Mouse (Mus musculus): ENCODE measurements at regions not wholly inside any gene's neighbourhood (a gene's known extent, or its start where the extent isn't known, plus 50 kb on each side); places are given as distances from the start of the nearest gene placed in this dataset.

DNA sequence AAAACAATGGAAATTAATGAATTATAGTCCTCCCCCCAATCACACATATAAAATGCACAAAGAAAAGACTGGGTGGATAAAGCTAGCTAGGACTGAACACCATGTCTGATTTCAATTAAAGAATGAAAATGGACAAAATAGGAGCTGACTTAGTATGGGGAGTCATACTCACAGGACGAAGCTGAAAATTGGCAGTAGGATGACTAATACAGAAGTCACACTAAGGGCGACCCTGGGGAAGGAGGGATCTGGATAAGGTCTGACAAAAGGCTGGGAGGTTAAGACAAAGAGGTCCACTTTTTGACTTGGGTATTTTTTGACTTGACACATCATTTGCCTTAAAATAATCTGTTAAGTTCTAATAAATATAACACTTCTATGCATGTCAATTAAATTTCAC, 170.2 kb upstream of the Rfx3 start:
- Histone ChIP-seq H3K27ac (ENCODE audit: low read depth, low read length) (no peak overlapping the region), H3K9me3 (ENCODE audit: control insufficient read depth, low read length) (no peaks in the 10 kb centered on the region), H3K36me3 (ENCODE audit: control insufficient read depth, insufficient read depth, low read length) (no peaks in the 10 kb centered on the region), H3K9ac (ENCODE audit: low read length) (no peak overlapping the region), H3K4me3 (ENCODE audit: low read depth, low read length) (no peak overlapping the region), H3K27me3 (ENCODE audit: control insufficient read depth, insufficient read depth, low read length) (no peaks in the 10 kb centered on the region), H3K4me1 (ENCODE audit: control insufficient read depth, insufficient read depth, low read length) (no peaks in the 10 kb centered on the region), H3K4me2 (ENCODE audit: low read depth) (no peak overlapping the region)
- no peak for ATAC-seq (ENCODE audit: insufficient read depth, low FRiP score, low TSS enrichment)
- WGBS: 85% methylated on average over 2 of the region's 2 CpGs
- no peak for DNase-seq (ENCODE audit: low spot score)

DNA sequence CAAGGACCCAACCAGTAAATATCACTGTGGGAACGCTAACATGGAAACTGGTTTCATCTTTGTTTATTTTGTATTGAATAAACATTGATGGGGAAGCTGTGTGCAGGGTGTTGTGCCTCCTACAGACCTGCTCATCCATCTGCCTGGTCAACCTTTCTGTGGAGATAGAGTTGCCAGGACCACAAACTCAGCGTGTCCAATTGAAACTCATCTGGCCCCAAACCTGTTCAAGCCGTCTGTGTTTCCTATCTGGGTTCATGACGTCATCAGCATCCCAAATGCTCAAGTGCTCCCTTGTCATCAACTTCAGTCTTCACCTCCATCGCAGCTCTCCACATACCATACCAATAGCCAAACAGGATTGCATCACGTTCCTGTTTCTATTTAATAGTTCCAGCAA, 167.1 kb upstream of the Rfx3 start:
- WGBS: 90% methylated on average over 6 of the region's 6 CpGs
- Histone ChIP-seq H3K36me3 (ENCODE audit: control insufficient read depth, insufficient read depth, low read length) (no peaks in the 10 kb centered on the region), H3K27me3 (ENCODE audit: control insufficient read depth, insufficient read depth, low read length) (no peaks in the 10 kb centered on the region), H3K4me3 (ENCODE audit: low read depth, low read length) (no peak overlapping the region), H3K4me1 (ENCODE audit: control insufficient read depth, insufficient read depth, low read length) (no peaks in the 10 kb centered on the region), H3K9ac (ENCODE audit: low read length) (no peak overlapping the region), H3K4me2 (ENCODE audit: low read depth) (no peak overlapping the region), H3K27ac (ENCODE audit: low read depth, low read length) (no peak overlapping the region), H3K9me3 (ENCODE audit: control insufficient read depth, low read length) (no peaks in the 10 kb centered on the region)
- ATAC-seq (ENCODE audit: insufficient read depth, low FRiP score, low TSS enrichment) (no peak), DNase-seq (ENCODE audit: low spot score) (no peak)

DNA sequence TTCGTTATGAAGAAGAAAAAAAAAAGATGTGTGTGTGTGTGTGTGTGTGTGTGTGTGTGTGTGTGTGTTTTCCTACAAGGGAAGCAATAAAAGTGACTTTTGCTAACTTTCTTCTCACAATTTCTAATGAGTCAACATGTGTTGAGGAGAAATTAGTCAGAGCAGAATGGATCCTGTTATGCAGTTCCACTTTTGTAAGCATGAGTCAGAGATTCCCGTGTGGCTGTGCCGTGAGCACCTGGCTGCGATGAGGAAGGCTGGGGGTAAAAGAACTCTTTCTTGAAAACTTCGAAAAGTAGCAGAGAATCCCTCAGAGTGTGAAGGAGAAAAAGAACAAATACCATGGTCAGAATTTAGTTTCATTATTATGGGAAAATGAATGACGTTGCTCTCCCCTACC, 165.9 kb upstream of the Rfx3 start:
- no peak overlapping the region for H3K4me2 ChIP-seq (ENCODE audit: low read depth)
- no peak overlapping the region for H3K4me3 ChIP-seq (ENCODE audit: low read depth, low read length)
- H3K27ac ChIP-seq (ENCODE audit: low read depth, low read length): no peak overlapping the region
- H3K9ac ChIP-seq (ENCODE audit: low read length): no peak overlapping the region
- no peaks in the 10 kb centered on the region for H3K4me1 ChIP-seq (ENCODE audit: control insufficient read depth, insufficient read depth, low read length)
- H3K9me3 ChIP-seq (ENCODE audit: control insufficient read depth, low read length): no peaks in the 10 kb centered on the region
- no peaks in the 10 kb centered on the region for H3K36me3 ChIP-seq (ENCODE audit: control insufficient read depth, insufficient read depth, low read length)
- no peaks in the 10 kb centered on the region for H3K27me3 ChIP-seq (ENCODE audit: control insufficient read depth, insufficient read depth, low read length)
- DNase-seq (ENCODE audit: low spot score) (no peak), ATAC-seq (ENCODE audit: insufficient read depth, low FRiP score, low TSS enrichment) (no peak)
- 87% methylated on average over 6 of the region's 6 CpGs for WGBS

DNA sequence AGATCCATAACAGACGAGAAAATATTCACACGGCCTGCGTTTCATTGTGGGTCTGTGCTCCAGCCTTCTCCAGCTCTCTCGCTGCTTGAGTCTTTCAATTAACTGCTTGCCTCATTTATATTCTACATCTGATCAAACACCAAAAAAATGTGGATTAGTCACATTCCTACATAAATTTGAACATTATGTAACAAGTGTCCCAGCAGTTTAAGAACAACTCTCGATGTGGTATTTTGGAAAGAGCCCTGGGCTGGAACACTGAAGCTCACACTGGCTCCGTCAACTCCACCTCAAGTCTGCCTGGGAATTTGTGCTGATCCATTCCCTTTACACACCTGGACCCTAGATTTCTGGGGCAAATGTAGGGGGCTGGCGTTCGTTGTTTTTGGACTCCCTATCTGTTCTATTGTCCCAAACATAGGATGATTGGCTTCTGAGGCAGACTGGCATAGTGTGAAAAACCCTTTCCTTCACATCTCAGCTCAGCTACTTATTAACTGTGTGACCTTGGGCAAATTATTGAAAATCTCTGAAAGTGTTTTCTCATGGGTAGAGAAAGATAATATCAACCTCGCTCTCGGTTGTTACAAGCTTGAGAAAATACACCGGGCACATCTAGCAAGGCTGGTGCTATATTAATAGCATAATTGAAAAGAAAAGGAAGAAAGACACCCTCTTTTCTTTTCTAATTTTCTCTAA, 161.0 kb upstream of the Rfx3 start:
- no peak overlapping the region for H3K27ac ChIP-seq (ENCODE audit: low read depth, low read length)
- no peaks in the 10 kb centered on the region for H3K9me3 ChIP-seq (ENCODE audit: control insufficient read depth, low read length)
- no peaks in the 10 kb centered on the region for H3K36me3 ChIP-seq (ENCODE audit: control insufficient read depth, insufficient read depth, low read length)
- no peak for DNase-seq (ENCODE audit: low spot score)
- H3K4me3 ChIP-seq (ENCODE audit: low read depth, low read length): no peak overlapping the region
- H3K4me2 ChIP-seq (ENCODE audit: low read depth): no peak overlapping the region
- ATAC-seq (ENCODE audit: insufficient read depth, low FRiP score, low TSS enrichment): no peak
- WGBS: 91% methylated on average over 11 of the region's 11 CpGs
- no peaks in the 10 kb centered on the region for H3K27me3 ChIP-seq (ENCODE audit: control insufficient read depth, insufficient read depth, low read length)
- no peaks in the 10 kb centered on the region for H3K4me1 ChIP-seq (ENCODE audit: control insufficient read depth, insufficient read depth, low read length)
- no peak overlapping the region for H3K9ac ChIP-seq (ENCODE audit: low read length)

DNA sequence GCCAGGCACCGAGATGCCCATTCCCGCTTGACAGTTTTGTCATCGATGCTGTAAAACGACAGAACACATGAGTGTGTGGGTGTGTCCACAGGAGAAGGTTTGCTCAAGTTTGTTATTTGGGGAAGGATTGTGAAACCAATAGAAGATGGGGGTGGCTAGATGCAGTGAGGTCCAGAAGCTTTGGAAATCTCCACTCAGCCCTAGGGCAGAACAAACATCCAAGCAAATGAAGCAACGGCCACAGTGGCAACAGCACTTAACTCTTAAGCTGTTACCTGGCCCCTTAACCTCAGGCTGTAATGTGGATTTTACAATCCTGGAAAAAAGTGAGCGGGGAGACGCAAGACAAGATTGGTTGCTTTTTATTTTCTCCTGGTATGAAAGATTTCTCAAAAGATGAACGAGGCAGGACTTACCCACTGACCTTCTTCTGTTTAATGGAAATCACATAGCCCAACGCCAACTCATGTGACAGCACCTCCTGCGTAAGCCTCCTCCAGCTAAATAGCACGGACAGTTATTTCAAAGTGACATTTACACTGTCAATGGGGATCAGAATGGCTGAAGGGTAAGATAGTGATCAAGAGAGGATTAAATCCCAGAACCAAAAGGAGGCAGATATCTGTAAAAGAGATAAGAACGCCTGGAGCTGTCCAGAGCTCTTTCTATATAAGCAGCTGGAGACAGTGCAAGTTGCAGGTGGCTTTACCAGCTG, 156.6 kb upstream of the Rfx3 start:
- no peak overlapping the region for H3K9ac ChIP-seq (ENCODE audit: low read length)
- no peaks in the 10 kb centered on the region for H3K4me1 ChIP-seq (ENCODE audit: control insufficient read depth, insufficient read depth, low read length)
- WGBS: 91% methylated on average over 12 of the region's 12 CpGs
- H3K9me3 ChIP-seq (ENCODE audit: control insufficient read depth, low read length): no peaks in the 10 kb centered on the region
- no peak for DNase-seq (ENCODE audit: low spot score)
- no peaks in the 10 kb centered on the region for H3K36me3 ChIP-seq (ENCODE audit: control insufficient read depth, insufficient read depth, low read length)
- H3K27me3 ChIP-seq (ENCODE audit: control insufficient read depth, insufficient read depth, low read length): no peaks in the 10 kb centered on the region
- ATAC-seq (ENCODE audit: insufficient read depth, low FRiP score, low TSS enrichment): no peak
- no peak overlapping the region for H3K27ac ChIP-seq (ENCODE audit: low read depth, low read length)
- H3K4me3 ChIP-seq (ENCODE audit: low read depth, low read length): no peak overlapping the region
- no peak overlapping the region for H3K4me2 ChIP-seq (ENCODE audit: low read depth)

DNA sequence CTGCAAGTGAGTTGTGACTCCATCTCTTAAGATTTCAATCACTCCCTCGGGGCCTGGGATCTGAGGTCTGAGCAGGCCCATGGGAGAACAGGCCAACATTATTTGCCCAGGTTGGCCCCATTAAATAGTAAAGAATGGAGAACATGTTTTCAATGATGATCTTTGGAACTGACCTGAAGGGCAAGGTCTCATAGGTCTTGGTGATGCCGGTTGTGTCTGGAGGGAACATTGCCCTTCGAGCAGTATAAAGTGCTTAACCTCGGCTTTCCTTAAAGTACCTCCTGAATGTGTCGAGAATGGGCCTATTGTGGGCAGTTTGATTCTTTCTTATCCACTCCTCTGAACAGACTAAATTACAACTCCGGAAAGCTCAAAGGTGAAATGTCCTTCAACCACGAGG, 155.7 kb upstream of the Rfx3 start:
- no peaks in the 10 kb centered on the region for H3K27me3 ChIP-seq (ENCODE audit: control insufficient read depth, insufficient read depth, low read length)
- WGBS: 89% methylated on average over 7 of the region's 7 CpGs
- no peaks in the 10 kb centered on the region for H3K36me3 ChIP-seq (ENCODE audit: control insufficient read depth, insufficient read depth, low read length)
- H3K4me3 ChIP-seq (ENCODE audit: low read depth, low read length): no peak overlapping the region
- H3K9me3 ChIP-seq (ENCODE audit: control insufficient read depth, low read length): no peaks in the 10 kb centered on the region
- H3K27ac ChIP-seq (ENCODE audit: low read depth, low read length): no peak overlapping the region
- no peaks in the 10 kb centered on the region for H3K4me1 ChIP-seq (ENCODE audit: control insufficient read depth, insufficient read depth, low read length)
- H3K9ac ChIP-seq (ENCODE audit: low read length): no peak overlapping the region
- H3K4me2 ChIP-seq (ENCODE audit: low read depth): no peak overlapping the region
- ATAC-seq (ENCODE audit: insufficient read depth, low FRiP score, low TSS enrichment) (no peak), DNase-seq (ENCODE audit: low spot score) (no peak)

DNA sequence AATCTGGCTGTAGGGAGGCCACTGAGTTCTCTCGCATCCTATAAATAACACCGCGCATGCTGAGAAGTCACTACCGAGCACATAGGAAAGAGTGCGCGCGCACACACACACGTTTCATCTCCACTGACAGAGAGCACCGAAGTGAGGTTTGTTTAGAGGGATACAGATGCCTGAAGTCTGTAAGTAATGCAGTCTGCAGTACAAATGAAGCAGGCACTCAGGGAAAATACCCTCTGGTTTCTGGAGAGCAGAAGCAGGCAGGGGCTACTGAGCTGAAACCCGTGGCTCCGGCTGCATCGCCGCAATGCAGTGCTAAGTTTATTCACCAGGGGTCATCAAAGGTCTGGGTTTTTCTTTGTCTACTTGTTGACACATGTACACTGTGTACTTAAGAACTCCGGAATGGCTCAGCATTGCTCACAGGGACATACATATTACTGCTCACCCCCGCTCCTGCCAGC, 155.0 kb upstream of the Rfx3 start:
- no peaks in the 10 kb centered on the region for H3K4me1 ChIP-seq (ENCODE audit: control insufficient read depth, insufficient read depth, low read length)
- H3K4me3 ChIP-seq (ENCODE audit: low read depth, low read length): no peak overlapping the region
- ATAC-seq (ENCODE audit: insufficient read depth, low FRiP score, low TSS enrichment) (peak; percentile 67; the same call in 1 of the 2 replicates), DNase-seq (ENCODE audit: low spot score) (peak; percentile 71)
- no peak overlapping the region for H3K9ac ChIP-seq (ENCODE audit: low read length)
- no peak overlapping the region for H3K27ac ChIP-seq (ENCODE audit: low read depth, low read length)
- WGBS: 45% methylated on average over 15 of the region's 15 CpGs
- H3K27me3 ChIP-seq (ENCODE audit: control insufficient read depth, insufficient read depth, low read length): no peaks in the 10 kb centered on the region
- H3K9me3 ChIP-seq (ENCODE audit: control insufficient read depth, low read length): no peaks in the 10 kb centered on the region
- no peaks in the 10 kb centered on the region for H3K36me3 ChIP-seq (ENCODE audit: control insufficient read depth, insufficient read depth, low read length)
- no peak overlapping the region for H3K4me2 ChIP-seq (ENCODE audit: low read depth)

DNA sequence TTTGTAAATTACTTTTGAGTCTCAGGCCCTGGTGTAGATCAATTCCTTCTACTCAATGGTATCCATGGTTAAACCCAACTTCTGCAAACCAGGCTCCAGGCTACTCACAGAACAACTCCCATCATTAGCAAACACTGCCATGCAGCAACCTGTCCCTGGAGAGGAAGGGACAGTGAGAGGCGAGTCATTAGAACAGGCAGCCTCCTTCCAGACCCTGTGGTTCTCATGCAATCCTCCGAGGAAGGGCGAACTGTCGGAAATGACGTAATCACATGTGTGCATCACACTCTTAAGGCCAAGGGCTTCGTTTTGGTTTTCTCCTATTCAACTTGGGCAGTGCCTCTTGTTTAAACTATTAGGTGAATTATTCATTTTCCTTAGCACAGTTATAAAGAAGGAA, 152.2 kb upstream of the Rfx3 start:
- no peak overlapping the region for H3K4me2 ChIP-seq (ENCODE audit: low read depth)
- WGBS: 87% methylated on average over 6 of the region's 6 CpGs

DNA sequence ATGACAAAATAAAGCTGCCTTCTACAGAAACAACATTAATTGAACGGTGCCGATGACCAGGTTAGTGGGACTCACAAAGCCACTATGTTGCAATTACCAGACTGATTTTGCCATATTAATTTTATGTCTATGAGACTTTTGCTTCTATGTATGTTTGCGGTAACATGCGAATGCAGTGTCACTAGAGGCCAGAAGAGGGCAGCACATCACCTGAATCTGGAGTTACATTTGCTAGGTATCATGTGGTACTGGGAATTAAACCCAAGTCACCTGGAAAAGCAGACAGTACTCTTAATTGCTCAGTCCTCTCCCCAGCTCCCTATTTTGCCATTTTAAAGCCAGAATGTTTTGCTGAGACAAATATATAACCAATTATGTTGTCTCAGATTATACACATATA, 149.6 kb upstream of the Rfx3 start:
- no peaks in the 10 kb centered on the region for H3K9me3 ChIP-seq (ENCODE audit: control insufficient read depth, low read length)
- H3K27me3 ChIP-seq (ENCODE audit: control insufficient read depth, insufficient read depth, low read length): no peaks in the 10 kb centered on the region
- 72% methylated on average over 4 of the region's 4 CpGs for WGBS
- H3K4me2 ChIP-seq (ENCODE audit: low read depth): no peak overlapping the region
- DNase-seq (ENCODE audit: low spot score) (no peak), ATAC-seq (ENCODE audit: insufficient read depth, low FRiP score, low TSS enrichment) (no peak)
- no peak overlapping the region for H3K4me3 ChIP-seq (ENCODE audit: low read depth, low read length)
- no peak overlapping the region for H3K9ac ChIP-seq (ENCODE audit: low read length)
- H3K4me1 ChIP-seq (ENCODE audit: control insufficient read depth, insufficient read depth, low read length): no peaks in the 10 kb centered on the region
- no peaks in the 10 kb centered on the region for H3K36me3 ChIP-seq (ENCODE audit: control insufficient read depth, insufficient read depth, low read length)
- H3K27ac ChIP-seq (ENCODE audit: low read depth, low read length): no peak overlapping the region

More for the DNA sequence above, 152.2 kb upstream of the Rfx3 start:
- no peak for DNase-seq (ENCODE audit: low spot score)
- Histone ChIP-seq H3K9ac (ENCODE audit: low read length) (no peak overlapping the region), H3K27ac (ENCODE audit: low read depth, low read length) (no peak overlapping the region), H3K27me3 (ENCODE audit: control insufficient read depth, insufficient read depth, low read length) (no peaks in the 10 kb centered on the region), H3K36me3 (ENCODE audit: control insufficient read depth, insufficient read depth, low read length) (no peaks in the 10 kb centered on the region), H3K4me3 (ENCODE audit: low read depth, low read length) (no peak overlapping the region), H3K4me1 (ENCODE audit: control insufficient read depth, insufficient read depth, low read length) (no peaks in the 10 kb centered on the region), H3K9me3 (ENCODE audit: control insufficient read depth, low read length) (no peaks in the 10 kb centered on the region)
- ATAC-seq (ENCODE audit: insufficient read depth, low FRiP score, low TSS enrichment): no peak

All from neural tube, embryonic 11.5 days (tissue).